Mouse (Mus musculus) heart, postnatal 0 days (tissue): ENCODE data around the gene Arpc3. TPM values are rescaled to one million over a fixed set of nuclear protein-coding genes. Genes with fewer than 3 reads are reported as not detected.
A peak's percentile ranks its signal among the peaks of the same experiment; 100 is the strongest.
"Not testable (repeated sequence)": the region's sequence is repeated elsewhere in the genome, so short reads cannot be mapped to it uniquely, and the experiment has no call there.

Experiments used
- ATAC-seq: fragments of 200-750 bp; cut with Nextera tagmentation; 2 replicates; pipeline ENCODE4 v1.8.0; 2017; ENCODE audit warnings: low read depth, moderate number of reproducible peaks, moderate library complexity; ENCODE audit not compliant: insufficient read depth
- DNase-seq: peaks from one replicate; pipeline ENCODE4 v3.0.0-alpha.2; 2016; ENCODE audit warnings: low spot score
- H3K27ac ChIP-seq: fragments of 300-500 bp; sonication (generic); 2 replicates; pipeline ENCODE4 v1.5.1; 2014; ENCODE audit warnings: low read depth, mild to moderate bottlenecking
- H3K27me3 ChIP-seq: fragments of 300-500 bp; sonication (generic); 2 replicates; pipeline ENCODE4 v1.6.1; 2014; ENCODE audit warnings: low read length, mixed read lengths; ENCODE audit not compliant: control insufficient read depth, insufficient read depth
- H3K36me3 ChIP-seq: fragments of 300-500 bp; sonication (generic); replicated peaks from 2 replicates; pipeline ENCODE4 v1.6.1; 2014; ENCODE audit warnings: low read length, mixed read lengths; ENCODE audit not compliant: control insufficient read depth, insufficient read depth
- H3K4me1 ChIP-seq: fragments of 300-500 bp; sonication (generic); 2 replicates; pipeline ENCODE4 v1.6.1; 2014; ENCODE audit warnings: antibody characterized with exemption; ENCODE audit not compliant: control insufficient read depth, insufficient read depth
- H3K4me2 ChIP-seq: fragments of 300-500 bp; sonication (generic); 2 replicates; pipeline ENCODE4 v1.6.1; 2014; ENCODE audit warnings: low read depth, mild to moderate bottlenecking, low read length, moderate library complexity
- H3K4me3 ChIP-seq: fragments of 300-500 bp; sonication (generic); 2 replicates; pipeline ENCODE4 v1.5.1; 2014; ENCODE audit warnings: low read depth, low read length
- H3K9ac ChIP-seq: fragments of 300-500 bp; sonication (generic); replicated peaks from 2 replicates; pipeline ENCODE4 v1.6.1; 2014; ENCODE audit warnings: low read depth, low read length, mixed read lengths
- H3K9me3 ChIP-seq: fragments of 300-500 bp; sonication (generic); replicated peaks from 2 replicates; pipeline ENCODE4 v1.6.1; 2016; ENCODE audit warnings: low read length; ENCODE audit not compliant: control insufficient read depth
- CTCF ChIP-seq: IDR thresholded peaks from 2 replicates; pipeline ENCODE4 v1.5.1; 2016; ENCODE audit warnings: antibody characterized with exemption, control low read depth, low read depth
- EP300 ChIP-seq: IDR thresholded peaks from 2 replicates; pipeline ENCODE4 v1.6.1; 2016; ENCODE audit warnings: antibody characterized with exemption, low read depth
- WGBS: fragments of 180-500 bp; shearing (Covaris S2); extraction: QIAGEN DNeasy Blood & Tissue Kit; methylation state at CpG from one replicate; pipeline ENCODE4 v1.1.7; 2014; 5-methylcytosine and 5-hydroxymethylcytosine counted together
- polyA plus RNA-seq: library from polyadenylated mRNA; unstranded; fragments of >200 nt; fragmentation: Nextera tagmentation; extraction: Ambion mirVana; gene quantifications from 2 replicates; pipeline ENCODE4 v1.2.1, GENCODE M21; 2015
- total RNA-seq: library from RNA; depleted of rRNA; stranded (reverse); fragments of >200 nt; gene quantifications from 2 replicates; pipeline ENCODE4 v1.2.3, GENCODE M21; 2014; ENCODE audit warnings: low replicate concordance

Arpc3 gene
- total and polyA plus RNA-seq, 2 experiments from 2014 or later, result 106 to 157 TPM

GRCm38 (mm10) chr5:122452194-122452593, 60.5 kb downstream of the Arpc3 start:
- H3K4me1 ChIP-seq, result no peaks in the 10 kb centered on the region
- H3K9me3 ChIP-seq, result no peaks in the 10 kb centered on the region
- H3K27me3 ChIP-seq, result no peaks in the 10 kb centered on the region
- peak; percentile 15; the same call in 1 of the 2 replicates for ATAC-seq
- TF ChIP-seq EP300, result no peak
- H3K4me2 ChIP-seq, result no peak overlapping the region
- 65% methylated on average over 7 of the region's 7 CpGs for WGBS
- H3K27ac ChIP-seq, result peak overlapping the region; percentile 77
- no peak overlapping the region for H3K9ac ChIP-seq
- no peak overlapping the region for H3K4me3 ChIP-seq
- peaks cover 54% of the 10 kb centered on the region for H3K36me3 ChIP-seq
- no peak for DNase-seq

- no peaks in the 10 kb centered on the region for H3K4me1 ChIP-seq
- TF ChIP-seq EP300, result no peak; the same call in 1 of the 2 replicates
- TF ChIP-seq CTCF, result no peak
- H3K4me2 ChIP-seq, result no peak overlapping the region
- no peak overlapping the region for H3K4me3 ChIP-seq
- H3K27me3 ChIP-seq, result no peaks in the 10 kb centered on the region
- peaks cover 64% of the 10 kb centered on the region for H3K36me3 ChIP-seq
- H3K9me3 ChIP-seq, result no peaks in the 10 kb centered on the region
- H3K9ac ChIP-seq, result no peak overlapping the region
- WGBS, result 47% methylated on average over 6 of the region's 6 CpGs
- peak overlapping the region; percentile 77 for H3K27ac ChIP-seq
- DNase-seq (no peak), ATAC-seq (no peak)
Observed at GRCm38 (mm10) chr5:122453188-122453587, 61.5 kb downstream of the Arpc3 start.

- H3K27me3 ChIP-seq, result no peaks in the 10 kb centered on the region
- 78% methylated on average over 4 of the region's 4 CpGs for WGBS
- H3K9me3 ChIP-seq, result no peaks in the 10 kb centered on the region
- H3K9ac ChIP-seq, result no peak overlapping the region
- H3K4me2 ChIP-seq, result no peak overlapping the region
- no peaks in the 10 kb centered on the region for H3K4me1 ChIP-seq
- DNase-seq (no peak), ATAC-seq (no peak)
- H3K36me3 ChIP-seq, result peaks cover 76% of the 10 kb centered on the region
- H3K27ac ChIP-seq, result peak overlapping the region; percentile 28
- H3K4me3 ChIP-seq, result no peak overlapping the region
- TF ChIP-seq CTCF, result no peak
- no peak; the same call in 1 of the 2 replicates for TF ChIP-seq EP300
Observed at GRCm38 (mm10) chr5:122454442-122454841, 62.8 kb downstream of the Arpc3 start.

- no peaks in the 10 kb centered on the region for H3K4me1 ChIP-seq
- no peak overlapping the region for H3K4me3 ChIP-seq
- TF ChIP-seq EP300, result no peak
- no peak for TF ChIP-seq CTCF
- no peaks in the 10 kb centered on the region for H3K27me3 ChIP-seq
- no peak overlapping the region for H3K9ac ChIP-seq
- no peaks in the 10 kb centered on the region for H3K9me3 ChIP-seq
- peaks cover 81% of the 10 kb centered on the region for H3K36me3 ChIP-seq
- 81% methylated on average over 3 of the region's 3 CpGs for WGBS
- ATAC-seq (no peak), DNase-seq (no peak)
- H3K27ac ChIP-seq, result peak overlapping the region; percentile 28
- no peak overlapping the region for H3K4me2 ChIP-seq
Observed at GRCm38 (mm10) chr5:122454883-122455282, 63.2 kb downstream of the Arpc3 start.

- Histone ChIP-seq H3K4me2 (no peak overlapping the region), H3K27me3 (no peaks in the 10 kb centered on the region), H3K4me1 (no peaks in the 10 kb centered on the region), H3K4me3 (no peak overlapping the region), H3K9ac (no peak overlapping the region), H3K9me3 (no peaks in the 10 kb centered on the region), H3K36me3 (peaks cover 88% of the 10 kb centered on the region), H3K27ac (peak overlapping the region; percentile 28; the same call in 1 of the 2 replicates)
- 73% methylated on average over 3 of the region's 3 CpGs for WGBS
- ATAC-seq (no peak), DNase-seq (no peak)
- TF ChIP-seq EP300 (0 out of 2 replicates have a peak, but pooled peaks have one; percentile 27), CTCF (no peak)
Observed at GRCm38 (mm10) chr5:122455584-122455983, 63.9 kb downstream of the Arpc3 start.

- Histone ChIP-seq H3K27ac (0 out of 2 replicates have a peak overlapping the region, but pooled peaks have one; percentile 40), H3K36me3 (peaks cover 100% of the 10 kb centered on the region)
- H3K4me2 ChIP-seq, H3K27me3 ChIP-seq, H3K9ac ChIP-seq, H3K4me3 ChIP-seq, ATAC-seq, H3K4me1 ChIP-seq, DNase-seq, H3K9me3 ChIP-seq: not testable (repeated sequence)
- 66% methylated on average over 9 of the region's 9 CpGs for WGBS
- TF ChIP-seq CTCF, result peak; percentile 22; the same call in 1 of the 2 replicates
Observed at GRCm38 (mm10) chr5:122457054-122457453, 65.4 kb downstream of the Arpc3 start.
